Mouse (Mus musculus) stomach, postnatal 0 days (tissue): Measurements from ENCODE around the gene Lyrm9.
A peak's percentile ranks its signal among the peaks of the same experiment; 100 is the strongest.

Source experiments
- CTCF ChIP-seq: IDR thresholded peaks from 2 replicates; pipeline ENCODE4 v1.5.1; 2016; ENCODE audit warnings: antibody characterized with exemption, low read depth, mild to moderate bottlenecking, moderate library complexity
- EP300 ChIP-seq: optimal IDR thresholded peaks from 2 replicates; pipeline ENCODE3; 2016; ENCODE audit warnings: antibody characterized with exemption

DNA sequence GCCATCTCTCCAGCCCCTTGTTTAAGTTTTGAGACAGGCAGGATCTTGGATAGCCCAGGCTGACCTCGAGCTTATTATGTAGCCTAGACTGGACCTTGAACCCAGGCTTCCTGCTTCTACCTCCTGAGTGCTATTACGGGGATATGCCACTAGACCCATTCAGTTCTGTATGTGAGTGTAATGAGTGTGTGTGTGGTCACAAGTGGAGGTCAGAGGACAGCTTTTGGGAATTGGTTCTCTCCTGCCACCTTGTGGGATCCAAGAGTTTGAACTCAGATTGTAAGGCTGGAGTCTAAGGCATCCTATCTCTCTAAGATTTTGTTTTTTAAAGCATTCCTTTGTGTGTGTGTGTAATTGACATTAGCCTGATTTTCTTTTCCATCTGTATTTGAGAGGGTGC is 2.0 kb downstream of the Lyrm9 start:
- TF ChIP-seq CTCF = peak; percentile 74
- TF ChIP-seq EP300 = no peak
